Mouse (Mus musculus): ENCODE measurements around the gene Fbxo7. TPM values are rescaled to one million over a fixed set of nuclear protein-coding genes. Genes with fewer than 3 reads are reported as not detected.

Gene Fbxo7
- 9.8 and 9.9 TPM in 2 replicates for polyA plus RNA-seq (2012; rRNA removed)

DNA sequence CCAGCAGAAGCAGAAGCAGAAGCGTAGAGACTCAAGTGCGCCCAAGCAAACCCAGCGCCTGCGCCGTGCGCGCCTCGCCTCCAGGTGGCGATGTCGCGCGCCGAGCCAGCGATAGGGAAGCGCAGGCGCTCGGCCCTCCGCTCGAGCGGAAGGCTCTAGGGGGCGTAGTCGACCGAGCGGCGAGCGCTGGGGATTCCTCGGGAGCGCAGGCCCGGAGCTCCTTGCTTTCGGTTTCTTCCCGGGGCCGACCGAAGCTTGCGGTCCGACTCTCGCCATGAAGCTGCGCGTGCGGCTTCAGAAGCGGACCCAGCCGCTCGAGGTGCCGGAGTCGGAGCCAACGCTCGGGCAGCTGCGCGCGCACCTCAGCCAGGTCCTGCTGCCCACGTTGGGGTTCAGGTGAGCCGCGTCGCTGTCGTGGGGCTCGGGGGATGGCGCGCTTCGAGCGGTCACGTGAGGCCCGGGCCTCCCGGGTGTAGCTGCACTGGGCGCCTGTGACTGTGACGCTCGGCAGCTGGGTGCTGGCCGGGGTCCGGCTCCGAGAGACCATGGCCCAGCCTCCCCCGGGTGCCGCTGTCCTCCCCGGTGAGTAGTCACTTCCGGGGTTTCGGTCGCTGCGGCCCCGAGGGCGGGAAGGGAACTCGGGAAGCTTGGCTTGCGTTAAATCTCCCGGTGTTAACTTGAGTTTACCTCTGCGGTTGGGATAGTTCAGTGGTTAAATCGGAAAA is at the start of gene Fbxo7:
TSS of gene Fbxo7 (plus strand) at position 224 of the 725 bp plus-strand sequence.

DNA sequence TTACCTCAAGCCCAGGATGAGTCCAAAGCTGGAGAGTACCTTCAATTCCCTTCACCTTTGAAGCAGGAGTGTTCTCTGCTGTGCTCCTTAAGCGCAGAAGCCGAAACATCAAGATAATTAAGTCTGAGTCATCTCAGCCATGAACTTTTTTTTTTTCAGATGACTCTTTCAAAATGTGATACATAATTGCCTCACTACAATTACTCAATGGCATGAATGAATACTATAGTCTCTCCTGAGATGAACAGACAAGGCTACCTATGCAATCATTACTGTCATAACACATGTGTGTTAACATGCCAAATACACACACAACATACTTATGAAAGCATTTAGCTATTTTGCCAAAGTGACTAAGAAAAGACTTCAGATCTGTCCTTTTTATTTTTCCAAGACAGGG is 10.0 kb upstream of the Fbxo7 start, which contains the start of gene Bpifc:
TSS of gene Bpifc (minus strand) at position 115 of the 400 bp plus-strand sequence.

Other genes with a start within 250 kb of the Fbxo7 start
- 1.5 and 1.9 TPM in 2 replicates for gene Pwp1, start 192.5 kb upstream of the Fbxo7 start, polyA plus RNA-seq (2012; rRNA removed)
- gene Prdm4, start 104.8 kb upstream of the Fbxo7 start, polyA plus RNA-seq (2012; rRNA removed), result 4.8 and 6.2 TPM in 2 replicates
- 0.27 TPM in 1 of 2 replicates, not detected in the other for gene Ascl4, start 94.3 kb upstream of the Fbxo7 start, polyA plus RNA-seq (2012; rRNA removed)
- 8.6 and 8.7 TPM in 2 replicates for gene Rtcb, start 64.1 kb upstream of the Fbxo7 start, polyA plus RNA-seq (2012; rRNA removed)
- 3.9 and 4.8 TPM in 2 replicates for gene Bpifc, start 10.1 kb upstream of the Fbxo7 start, polyA plus RNA-seq (2012; rRNA removed)

Measured in stomach, adult 2 months (tissue).